Mouse (Mus musculus) right cerebral cortex, postnatal 14 days (tissue): ENCODE results near the gene Fgf16.
A peak's percentile ranks its signal among the peaks of the same experiment; 100 is the strongest.

Experiments used
- DNase-seq: peaks from one replicate; pipeline ENCODE4 v3.0.0; 2022

The Fgf16 gene

GRCm38 (mm10) chrX:105764162-105765004, at the start of gene Fgf16:
Gene Fgf16 (plus strand): TSS chrX:105764279.
- no peak for DNase-seq

GRCm38 (mm10) chrX:105714740-105715139, 49.3 kb upstream of the Fgf16 start:
- DNase-seq: no peak

GRCm38 (mm10) chrX:105715789-105716321, 48.2 kb upstream of the Fgf16 start:
- DNase-seq: no peak

- DNase-seq: no peak
Measured at GRCm38 (mm10) chrX:105718388-105718787, 45.7 kb upstream of the Fgf16 start.

- DNase-seq: no peak
Measured at GRCm38 (mm10) chrX:105718943-105719342, 45.1 kb upstream of the Fgf16 start.

GRCm38 (mm10) chrX:105724174-105724573, 39.9 kb upstream of the Fgf16 start:
- no peak for DNase-seq

GRCm38 (mm10) chrX:105762847-105763527, 1.1 kb upstream of the Fgf16 start:
- DNase-seq: peak; percentile 14

GRCm38 (mm10) chrX:105763612-105764011, 467 bp upstream of the Fgf16 start:
- no peak for DNase-seq

GRCm38 (mm10) chrX:105765005-105765706, 1.1 kb downstream of the Fgf16 start:
- DNase-seq: no peak

- DNase-seq: no peak
Measured at GRCm38 (mm10) chrX:105766013-105766412, 1.9 kb downstream of the Fgf16 start.

- DNase-seq: no peak
Measured at GRCm38 (mm10) chrX:105767177-105767764, 3.2 kb downstream of the Fgf16 start.

GRCm38 (mm10) chrX:105767932-105768331, 3.9 kb downstream of the Fgf16 start:
- DNase-seq: no peak

GRCm38 (mm10) chrX:105773281-105773680, 9.2 kb downstream of the Fgf16 start:
- no peak for DNase-seq

- no peak for DNase-seq
Measured at GRCm38 (mm10) chrX:105794806-105795403, 30.8 kb downstream of the Fgf16 start.

GRCm38 (mm10) chrX:105824462-105824861, 60.4 kb downstream of the Fgf16 start:
- no peak for DNase-seq
